Mouse (Mus musculus): ENCODE measurements around the gene Ten1. TPM values are rescaled to one million over a fixed set of nuclear protein-coding genes. Genes with fewer than 3 reads are reported as not detected.
A peak's percentile ranks its signal among the peaks of the same experiment; 100 is the strongest.

Ten1 gene
- polyA plus RNA-seq, 1 experiment, result 181 TPM

DNA sequence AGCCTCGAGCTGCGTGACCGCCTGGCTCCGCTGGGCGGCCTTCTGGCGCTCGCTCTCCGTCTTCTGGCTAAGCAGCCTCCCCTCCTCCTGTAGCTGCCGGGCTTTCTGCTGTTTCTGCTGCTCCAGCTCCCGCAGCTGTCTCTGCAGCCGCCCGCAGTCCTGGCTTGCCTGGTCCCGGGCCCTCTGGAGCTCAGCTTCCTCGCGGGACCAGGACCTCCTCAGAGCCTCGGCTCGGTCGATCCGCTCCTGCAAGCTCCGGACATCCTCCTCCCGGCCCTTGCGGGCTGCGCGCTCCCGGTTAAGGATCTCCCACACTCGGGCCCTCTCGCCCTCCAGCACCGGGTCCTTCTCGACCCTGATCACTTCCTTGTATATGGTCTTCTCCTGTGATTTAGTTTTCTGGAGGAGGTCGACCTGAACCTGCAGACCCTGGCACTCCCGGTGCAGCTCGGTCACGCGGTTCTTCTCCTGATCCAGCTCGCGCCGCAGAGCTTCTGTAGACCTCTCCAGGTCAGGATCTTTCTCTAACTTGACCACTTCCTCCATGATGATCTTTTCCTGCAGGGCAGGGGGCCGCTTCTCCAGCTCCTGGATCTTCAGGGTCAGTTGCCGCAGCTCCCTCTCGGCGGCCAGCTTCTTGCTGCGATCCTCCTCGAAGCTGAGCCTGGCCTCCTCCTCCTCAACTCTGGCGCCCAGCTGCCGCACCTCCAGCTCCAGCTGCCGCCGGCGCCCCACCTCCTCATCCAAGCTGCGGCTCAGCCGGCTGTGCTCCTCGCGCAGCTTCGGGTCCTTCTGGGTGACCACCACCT lies 23.5 kb downstream of the Ten1 start:
- H3K27me3 ChIP-seq (replicated peaks), result peaks cover 56% of the 10 kb centered on the region
- no peaks in the 10 kb centered on the region for H3K36me3 ChIP-seq (replicated peaks; ENCODE audit: low read length)
- H3K4me3 ChIP-seq (replicated peaks), result peak overlapping the region; percentile 85
- H3K9me3 ChIP-seq, result peaks cover 44% of the 10 kb centered on the region
- H3K4me1 ChIP-seq, result peaks cover 62% of the 10 kb centered on the region
- TF ChIP-seq GATA1 (IDR thresholded peaks at IDR 0.05; ENCODE audit: borderline replicate concordance, low read length) (no peak), FLI1 (IDR thresholded peaks at IDR 0.05; ENCODE audit: low read length) (no peak)

DNA sequence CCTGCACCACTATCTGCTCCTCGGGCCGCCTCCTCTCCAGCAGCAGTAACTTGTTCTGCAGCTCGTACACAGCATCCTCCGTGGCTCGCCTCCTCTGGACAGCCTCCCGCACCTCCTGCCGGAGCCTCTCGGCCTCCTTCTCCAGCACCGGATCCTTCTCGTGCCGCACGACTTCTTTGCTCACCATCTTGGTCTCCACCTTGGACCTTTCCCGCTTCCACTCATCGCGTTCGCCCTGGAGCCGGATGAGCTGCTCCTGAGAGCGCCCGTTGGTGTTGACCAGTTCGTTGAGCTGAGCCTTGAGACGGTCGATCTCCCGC lies 24.0 kb downstream of the Ten1 start:
- H3K4me1 ChIP-seq, result peaks cover 56% of the 10 kb centered on the region
- H3K9me3 ChIP-seq, result peaks cover 44% of the 10 kb centered on the region
- peaks cover 60% of the 10 kb centered on the region for H3K27me3 ChIP-seq (replicated peaks)
- TF ChIP-seq GATA1 (IDR thresholded peaks at IDR 0.05; ENCODE audit: borderline replicate concordance, low read length) (no peak), FLI1 (IDR thresholded peaks at IDR 0.05; ENCODE audit: low read length) (no peak)
- no peaks in the 10 kb centered on the region for H3K36me3 ChIP-seq (replicated peaks; ENCODE audit: low read length)
- H3K4me3 ChIP-seq (replicated peaks), result peak overlapping the region; percentile 85

- no peaks in the 10 kb centered on the region for H3K36me3 ChIP-seq (replicated peaks; ENCODE audit: low read length)
- H3K27me3 ChIP-seq (replicated peaks), result peaks cover 80% of the 10 kb centered on the region
- TF ChIP-seq FLI1 (IDR thresholded peaks at IDR 0.05; ENCODE audit: low read length), result no peak
- TF ChIP-seq GATA1 (IDR thresholded peaks at IDR 0.05; ENCODE audit: borderline replicate concordance, low read length), result no peak
- H3K4me1 ChIP-seq, result peaks cover 25% of the 10 kb centered on the region
- H3K9me3 ChIP-seq, result peaks cover 37% of the 10 kb centered on the region
- no peak overlapping the region for H3K4me3 ChIP-seq (replicated peaks)
Observed at GRCm38 (mm10) chr11:116226414-116226813, 27.8 kb downstream of the Ten1 start.

GRCm38 (mm10) chr11:116228699-116229098 lies 30.0 kb downstream of the Ten1 start:
- H3K4me3 ChIP-seq (replicated peaks), result no peak overlapping the region
- no peaks in the 10 kb centered on the region for H3K36me3 ChIP-seq (replicated peaks; ENCODE audit: low read length)
- peaks cover 72% of the 10 kb centered on the region for H3K27me3 ChIP-seq (replicated peaks)
- TF ChIP-seq GATA1 (IDR thresholded peaks at IDR 0.05; ENCODE audit: borderline replicate concordance, low read length) (no peak), FLI1 (IDR thresholded peaks at IDR 0.05; ENCODE audit: low read length) (no peak)
- H3K4me1 ChIP-seq, result peaks cover 8% of the 10 kb centered on the region; the same call in 1 of the 2 replicates
- peaks cover 19% of the 10 kb centered on the region for H3K9me3 ChIP-seq

- Histone ChIP-seq H3K27me3 (replicated peaks) (peaks cover 82% of the 10 kb centered on the region), H3K36me3 (replicated peaks; ENCODE audit: low read length) (no peaks in the 10 kb centered on the region), H3K4me1 (peaks cover 4% of the 10 kb centered on the region; the same call in 1 of the 2 replicates), H3K9me3 (0 out of 2 replicates have a peak, but pooled peaks cover 5% of the 10 kb centered on the region), H3K4me3 (replicated peaks) (no peak overlapping the region)
- TF ChIP-seq GATA1 (IDR thresholded peaks at IDR 0.05; ENCODE audit: borderline replicate concordance, low read length), result no peak
- TF ChIP-seq FLI1 (IDR thresholded peaks at IDR 0.05; ENCODE audit: low read length), result no peak
Observed at GRCm38 (mm10) chr11:116232427-116232826, 33.8 kb downstream of the Ten1 start.

DNA sequence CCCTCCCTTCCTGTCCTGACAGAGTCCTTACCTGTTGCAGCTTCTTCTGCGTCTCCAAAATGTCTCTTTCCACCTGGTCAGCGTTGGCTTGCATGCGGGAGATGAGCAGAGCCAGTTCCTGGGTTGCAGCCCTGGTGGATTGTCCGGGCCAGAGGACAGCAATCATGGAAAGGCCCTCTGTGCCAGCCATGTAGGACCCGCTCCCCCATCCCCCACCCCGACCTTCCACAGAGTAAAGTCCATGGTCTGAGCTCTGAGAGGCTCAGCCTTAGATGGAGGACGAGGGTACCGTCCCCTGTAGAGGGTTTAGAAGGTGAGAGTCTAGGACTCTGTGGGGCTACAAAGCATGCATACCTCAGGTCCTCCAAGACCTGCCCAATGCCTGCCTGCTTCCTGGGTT lies 36.2 kb downstream of the Ten1 start:
- TF ChIP-seq FLI1 (IDR thresholded peaks at IDR 0.05; ENCODE audit: low read length), result no peak
- TF ChIP-seq GATA1 (IDR thresholded peaks at IDR 0.05; ENCODE audit: borderline replicate concordance, low read length), result no peak
- Histone ChIP-seq H3K4me3 (replicated peaks) (no peak overlapping the region), H3K4me1 (peaks cover 10% of the 10 kb centered on the region), H3K36me3 (replicated peaks; ENCODE audit: low read length) (no peaks in the 10 kb centered on the region), H3K27me3 (replicated peaks) (peaks cover 79% of the 10 kb centered on the region), H3K9me3 (0 out of 2 replicates have a peak, but pooled peaks cover 5% of the 10 kb centered on the region)

DNA sequence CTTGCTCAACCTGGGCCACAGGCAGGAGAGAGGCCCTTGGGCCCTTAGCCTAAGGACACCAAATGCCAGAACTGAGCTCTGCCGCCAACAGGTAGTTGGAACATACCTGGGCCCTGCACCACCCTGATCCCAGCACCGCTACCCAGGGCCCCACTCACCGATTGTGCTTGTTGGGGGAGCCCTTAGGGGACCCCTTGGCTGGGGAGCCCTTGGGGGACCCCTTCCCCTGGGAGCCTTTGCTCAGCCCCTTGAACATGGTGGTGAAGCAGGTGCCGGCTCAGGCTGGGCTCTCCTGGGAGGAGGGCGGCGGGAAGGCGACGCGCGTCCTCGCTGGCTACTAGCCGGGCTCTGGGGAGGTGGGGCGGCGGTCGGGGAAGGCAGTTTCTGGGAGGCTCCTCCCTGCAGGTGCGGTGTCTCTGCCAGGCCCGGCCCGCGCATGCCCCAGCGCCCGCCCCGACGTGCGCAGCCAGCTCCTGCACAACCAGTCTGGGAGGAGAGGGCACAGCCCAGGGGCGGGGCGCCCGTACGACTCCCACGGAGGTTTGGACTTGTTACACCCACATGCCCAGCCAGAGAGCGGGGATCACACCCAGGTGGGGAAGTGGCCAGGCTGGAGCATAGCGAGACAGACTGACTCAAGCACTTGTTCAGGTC lies 39.2 kb downstream of the Ten1 start, which contains the start of gene Evpl:
TSS of gene Evpl (minus strand) at position 336 of the 654 bp plus-strand sequence.
- TF ChIP-seq GATA1 (IDR thresholded peaks at IDR 0.05; ENCODE audit: borderline replicate concordance, low read length) (no peak), FLI1 (IDR thresholded peaks at IDR 0.05; ENCODE audit: low read length) (no peak)
- peaks cover 5% of the 10 kb centered on the region for H3K36me3 ChIP-seq (replicated peaks; ENCODE audit: low read length)
- H3K4me3 ChIP-seq (replicated peaks), result no peak within 1 kb of the TSS

GRCm38 (mm10) chr11:116239797-116240196 lies 41.1 kb downstream of the Ten1 start:
- peaks cover 25% of the 10 kb centered on the region for H3K36me3 ChIP-seq (replicated peaks; ENCODE audit: low read length)
- TF ChIP-seq FLI1 (IDR thresholded peaks at IDR 0.05; ENCODE audit: low read length) (no peak), GATA1 (IDR thresholded peaks at IDR 0.05; ENCODE audit: borderline replicate concordance, low read length) (no peak)
- H3K27me3 ChIP-seq (replicated peaks), result peaks cover 42% of the 10 kb centered on the region
- H3K4me3 ChIP-seq (replicated peaks), result no peak overlapping the region
- no peaks in the 10 kb centered on the region for H3K9me3 ChIP-seq
- peaks cover 15% of the 10 kb centered on the region for H3K4me1 ChIP-seq

More for the DNA sequence above, 39.2 kb downstream of the Ten1 start, which contains the start of gene Evpl:
- Histone ChIP-seq H3K27me3 (replicated peaks) (peaks cover 61% of the 10 kb centered on the region), H3K4me1 (peaks cover 6% of the 10 kb centered on the region), H3K9me3 (0 out of 2 replicates have a peak, but pooled peaks cover under 1% of the 10 kb centered on the region)

DNA sequence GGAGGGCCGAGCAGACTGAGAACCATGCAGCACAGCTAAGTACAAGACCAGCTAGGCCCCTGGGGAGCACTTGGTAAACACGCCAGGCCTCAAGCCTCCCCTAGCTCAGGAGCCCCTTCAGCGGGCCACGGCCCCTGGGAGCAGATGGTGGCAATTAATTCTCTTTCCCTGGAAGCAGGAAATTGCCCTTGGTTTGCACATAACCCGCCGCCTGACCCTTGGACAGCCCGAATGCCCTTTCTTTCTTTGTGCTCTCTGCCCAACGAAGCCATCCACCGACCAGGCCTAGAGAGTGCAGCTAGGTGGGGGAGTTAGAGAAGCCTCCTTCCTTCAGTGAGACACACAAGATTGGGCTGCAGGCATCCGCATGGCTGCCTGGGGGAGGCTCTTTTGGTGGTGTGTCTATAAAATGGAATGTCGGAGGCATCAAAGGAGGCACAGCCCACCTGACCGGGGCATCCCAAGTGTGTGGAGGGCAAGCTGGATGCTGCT lies 43.1 kb downstream of the Ten1 start:
- TF ChIP-seq GATA1 (IDR thresholded peaks at IDR 0.05; ENCODE audit: borderline replicate concordance, low read length) (no peak), FLI1 (IDR thresholded peaks at IDR 0.05; ENCODE audit: low read length) (no peak)
- H3K4me1 ChIP-seq, result peaks cover 15% of the 10 kb centered on the region
- H3K27me3 ChIP-seq (replicated peaks), result peaks cover 26% of the 10 kb centered on the region
- peaks cover 45% of the 10 kb centered on the region for H3K36me3 ChIP-seq (replicated peaks; ENCODE audit: low read length)
- no peaks in the 10 kb centered on the region for H3K9me3 ChIP-seq
- no peak overlapping the region for H3K4me3 ChIP-seq (replicated peaks)

- Histone ChIP-seq H3K9me3 (no peaks in the 10 kb centered on the region), H3K4me1 (peaks cover 11% of the 10 kb centered on the region), H3K27me3 (replicated peaks) (peaks cover 3% of the 10 kb centered on the region), H3K36me3 (replicated peaks; ENCODE audit: low read length) (peaks cover 72% of the 10 kb centered on the region), H3K4me3 (replicated peaks) (no peak overlapping the region)
- TF ChIP-seq FLI1 (IDR thresholded peaks at IDR 0.05; ENCODE audit: low read length) (no peak), GATA1 (IDR thresholded peaks at IDR 0.05; ENCODE audit: borderline replicate concordance, low read length) (no peak)
Observed at GRCm38 (mm10) chr11:116244580-116244979, 45.9 kb downstream of the Ten1 start.
